Mouse (Mus musculus): ENCODE measurements at regions not wholly inside any gene's neighbourhood (a gene's known extent, or its start where the extent isn't known, plus 50 kb on each side); places are given as distances from the start of the nearest gene placed in this dataset.

DNA sequence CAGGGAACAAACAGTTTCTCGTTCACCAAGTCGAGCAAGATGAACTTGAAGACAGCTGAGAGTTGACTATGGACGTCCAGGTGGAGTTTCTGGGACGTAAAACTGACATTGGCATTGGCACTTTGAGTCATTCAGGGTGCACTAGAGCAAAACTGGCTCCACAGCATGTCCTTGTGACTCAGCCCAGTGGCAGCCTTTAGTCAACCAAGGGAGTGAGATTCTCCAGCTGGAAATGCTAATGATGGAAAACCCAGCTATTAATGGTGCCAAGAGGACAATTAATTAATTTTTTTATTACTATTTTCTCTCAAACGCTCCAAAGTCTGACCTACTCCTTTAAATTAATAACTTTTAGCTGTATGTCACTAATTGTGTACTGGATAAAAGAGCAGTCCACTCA, 195.0 kb upstream of the Prdm1 start:
- DNase-seq = no peak

DNA sequence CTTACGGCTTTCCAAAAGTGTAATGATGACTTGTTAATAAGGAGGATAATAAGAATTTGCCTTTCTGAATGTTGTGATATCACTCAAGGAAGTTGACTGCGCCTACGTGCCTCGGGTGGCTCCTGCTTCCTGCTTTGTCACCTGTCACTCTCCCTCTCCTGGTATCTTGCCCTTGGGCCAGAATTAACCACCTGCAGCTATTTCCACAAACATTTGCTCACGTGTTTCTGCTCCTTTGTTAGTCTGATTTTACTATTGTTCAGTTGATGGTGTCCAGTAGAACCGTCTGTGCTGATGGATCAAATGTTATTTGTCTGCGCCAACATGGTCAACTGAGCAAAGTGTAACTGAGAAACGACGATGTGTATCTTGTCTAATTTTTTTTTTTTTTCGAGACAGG, 193.4 kb upstream of the Prdm1 start:
- no peak for DNase-seq

GRCm38 (mm10) chr10:44716612-44717011, 188.3 kb upstream of the Prdm1 start:
- no peak for DNase-seq

DNA sequence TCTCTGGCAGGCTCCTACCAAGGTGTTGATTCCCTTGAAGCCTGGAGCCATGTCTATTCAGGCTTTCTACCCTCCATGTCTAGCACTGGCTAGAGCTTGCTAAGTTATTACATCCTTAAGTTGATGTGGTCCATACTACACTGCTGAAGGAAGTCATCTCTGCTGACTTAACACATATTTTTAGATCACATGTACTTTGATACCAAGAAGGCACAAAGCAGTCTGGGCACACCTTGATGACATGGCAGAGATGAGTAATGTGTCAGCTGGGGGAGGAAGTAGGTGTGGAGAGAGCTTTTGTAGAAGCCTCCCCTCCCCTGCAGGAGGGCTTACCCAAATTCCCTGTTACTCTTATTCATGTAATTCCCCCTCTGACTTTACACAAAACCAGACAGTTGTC, 187.6 kb upstream of the Prdm1 start:
- DNase-seq = no peak

GRCm38 (mm10) chr10:44708830-44709229, 180.5 kb upstream of the Prdm1 start:
- DNase-seq = no peak

- no peak for DNase-seq
Measured at GRCm38 (mm10) chr10:44704143-44704542, 175.8 kb upstream of the Prdm1 start.

DNA sequence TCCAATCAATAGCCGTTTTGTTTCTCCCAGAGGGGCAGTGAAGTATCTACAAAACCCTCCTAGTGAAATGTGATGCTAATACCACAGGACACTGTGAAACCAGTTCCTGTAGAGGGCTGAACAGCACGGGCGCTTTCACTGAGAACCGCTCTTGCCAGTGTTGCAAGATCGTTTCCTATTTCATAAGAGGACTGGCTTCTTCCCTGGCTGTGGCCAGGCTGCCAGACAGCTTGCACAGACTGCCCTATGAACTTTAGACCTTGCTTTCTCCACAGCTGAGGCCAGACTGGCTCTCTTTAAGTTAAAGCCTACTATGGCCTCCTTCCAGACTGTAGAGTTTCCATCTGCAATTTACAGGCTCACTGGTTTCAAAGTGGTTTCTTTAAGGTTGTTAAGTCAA, 173.8 kb upstream of the Prdm1 start:
- DNase-seq = no peak

GRCm38 (mm10) chr10:44699988-44700537, 171.8 kb upstream of the Prdm1 start:
- no peak for DNase-seq

DNA sequence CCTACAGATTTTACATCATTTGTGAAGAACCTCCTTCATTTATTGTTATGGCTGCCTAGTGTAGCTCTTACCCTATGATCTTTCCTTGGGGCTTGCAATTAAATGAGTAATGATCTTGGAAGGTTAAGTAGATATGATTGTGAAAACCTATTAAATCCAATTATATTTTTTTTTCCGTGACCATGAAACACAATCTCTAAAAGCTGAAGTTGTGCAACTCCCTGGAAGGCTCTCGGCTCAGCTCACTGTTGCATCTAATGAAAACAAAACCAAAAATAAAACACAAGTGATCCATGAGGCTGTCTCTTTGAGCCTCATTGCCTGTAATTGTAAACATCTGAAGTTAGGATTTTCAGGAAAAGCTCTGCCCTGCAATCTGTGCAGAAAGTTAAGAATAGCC, 169.7 kb upstream of the Prdm1 start:
- no peak for DNase-seq

DNA sequence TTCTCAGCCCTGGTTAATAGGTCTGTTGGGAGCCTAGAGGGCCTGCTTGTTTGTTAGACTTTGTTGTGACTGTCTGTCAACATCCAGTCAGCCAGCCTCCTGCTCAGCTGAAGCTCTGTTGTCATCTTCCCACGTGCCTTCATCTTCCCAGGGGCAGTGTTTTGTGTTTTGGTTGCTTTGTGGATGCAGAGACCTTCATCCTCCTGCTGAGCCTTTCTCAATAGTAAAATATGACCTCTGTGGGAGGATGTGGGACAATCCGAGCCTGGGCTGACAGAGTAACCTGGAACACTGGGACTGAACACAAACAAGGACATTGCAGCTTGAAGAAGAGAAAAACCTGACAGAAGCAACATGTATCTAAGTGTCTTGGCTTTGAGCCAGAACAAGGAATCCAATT, 168.7 kb upstream of the Prdm1 start:
- DNase-seq = no peak

DNA sequence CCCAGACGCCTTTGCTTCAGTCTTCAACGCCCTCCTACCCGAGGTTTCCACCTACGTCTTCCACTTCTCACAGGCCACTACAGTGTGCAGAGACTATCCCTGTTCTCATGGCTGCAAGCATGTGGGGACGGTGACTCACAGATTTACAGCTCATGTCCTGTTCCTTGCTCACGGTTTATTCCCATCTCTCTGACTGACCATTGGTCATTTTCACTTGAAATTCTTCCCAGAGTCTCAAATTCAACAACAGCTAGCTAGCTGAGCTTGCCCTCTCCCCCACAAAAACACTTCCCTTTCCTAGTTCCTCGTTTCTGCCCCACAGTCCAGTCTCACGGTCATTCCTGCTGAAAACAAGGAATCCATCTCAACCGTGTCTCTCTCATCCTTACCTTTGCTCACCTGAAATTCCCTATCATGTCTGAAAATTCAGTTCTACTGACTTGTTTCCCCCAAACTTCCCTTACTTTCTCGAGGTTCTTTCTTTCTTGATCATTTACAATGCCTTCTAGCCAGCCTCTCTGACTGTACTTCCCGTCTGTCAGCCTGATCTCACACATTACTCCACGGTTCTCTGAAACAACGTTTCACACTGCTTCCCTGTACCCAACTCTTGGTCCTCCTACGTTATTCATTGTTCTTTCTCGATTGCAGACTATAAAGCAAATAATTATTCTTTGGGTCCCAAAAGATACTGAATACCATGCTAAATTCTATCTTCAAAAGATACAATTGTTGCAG, 163.5 kb upstream of the Prdm1 start:
- DNase-seq = peak; percentile 5

DNA sequence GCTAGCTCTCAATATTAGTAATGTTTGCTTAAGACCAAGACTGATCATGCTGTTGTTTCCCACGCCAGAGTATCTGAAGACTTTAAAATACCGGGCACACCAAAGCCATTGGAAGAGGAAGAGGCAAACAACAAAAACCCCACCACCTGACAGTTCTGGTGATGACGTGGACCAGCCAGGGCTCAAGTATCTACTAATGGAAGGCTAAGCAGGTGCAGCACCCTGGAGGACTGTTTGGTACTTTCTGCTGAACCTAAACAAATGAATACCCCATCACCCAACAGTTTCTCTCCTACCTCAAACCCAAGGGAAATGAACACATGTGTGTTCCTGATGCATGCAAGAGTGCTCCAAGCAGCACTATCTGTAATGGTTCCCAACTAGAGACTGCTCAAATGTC, 160.3 kb upstream of the Prdm1 start:
- no peak for DNase-seq

DNA sequence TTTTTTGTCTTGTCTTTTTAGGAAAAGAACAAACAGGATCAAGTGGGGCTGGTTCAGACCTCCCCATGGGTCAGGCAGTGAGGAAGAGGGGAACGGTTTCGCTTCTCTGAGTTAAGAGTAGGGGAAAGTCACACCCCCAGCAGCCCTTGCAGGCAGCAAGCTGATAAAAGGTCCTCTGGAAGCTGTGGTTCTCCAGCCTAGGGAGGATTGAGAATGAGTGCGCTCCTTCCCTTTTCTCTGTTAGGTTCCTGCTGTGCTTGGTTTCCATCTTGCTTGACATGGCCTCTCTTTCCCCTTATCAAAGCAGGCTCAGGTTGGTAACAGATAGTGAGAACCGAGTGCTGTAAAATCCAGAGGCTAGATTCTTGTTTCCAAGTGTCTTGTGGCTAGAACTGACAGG, 157.8 kb upstream of the Prdm1 start:
- no peak for DNase-seq

GRCm38 (mm10) chr10:44685215-44685614, 156.9 kb upstream of the Prdm1 start:
- peak; percentile 6 for DNase-seq

DNA sequence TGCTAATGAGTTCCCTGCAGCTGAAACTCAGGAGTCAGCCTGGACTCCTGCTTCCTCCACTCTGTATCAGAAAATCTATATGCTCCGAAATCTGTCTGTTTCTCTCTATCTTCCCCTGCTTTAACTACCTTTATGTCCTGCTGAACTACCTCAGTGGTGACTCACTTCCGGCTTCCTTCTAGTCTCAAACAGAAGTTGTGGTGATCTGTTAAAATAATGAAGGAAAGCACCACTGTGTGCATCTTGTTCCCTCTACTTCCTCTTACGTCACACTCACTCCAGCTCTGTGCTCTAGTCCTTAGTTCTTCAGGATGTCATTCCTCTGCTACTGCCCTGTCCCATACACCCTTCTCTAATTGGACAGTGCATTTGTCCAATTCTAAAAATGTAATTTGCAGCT, 148.2 kb upstream of the Prdm1 start:
- no peak for DNase-seq

DNA sequence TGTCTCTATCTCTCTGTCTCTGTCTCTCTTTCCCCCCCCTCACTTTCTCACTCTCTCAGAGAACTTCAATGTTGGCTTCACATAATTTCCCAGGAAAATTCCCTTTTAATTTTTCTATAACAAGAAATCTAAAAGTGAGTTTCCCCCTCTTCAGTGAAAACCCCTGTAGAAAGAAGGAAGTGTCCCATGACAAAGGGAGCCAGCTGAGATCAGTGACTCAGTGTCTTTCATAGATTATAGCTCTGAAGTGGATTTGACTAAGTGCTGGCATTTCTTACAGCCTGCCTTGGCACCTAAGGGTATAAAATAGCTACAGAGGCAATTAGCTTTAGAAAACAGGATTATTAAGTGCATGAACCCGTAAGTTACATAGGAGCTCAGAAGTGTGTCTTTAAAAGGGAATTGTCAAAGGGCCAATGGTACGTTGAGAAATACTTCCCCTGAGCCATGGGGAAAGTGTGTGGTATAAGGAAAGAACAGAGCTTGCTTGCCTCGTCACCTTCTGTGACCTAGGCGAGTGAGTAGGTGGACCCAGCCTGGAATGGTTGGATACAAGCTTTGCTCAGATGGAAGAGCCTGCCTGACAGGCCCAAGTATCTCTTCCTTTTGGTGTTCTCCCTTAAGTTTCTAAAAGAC, 137.3 kb upstream of the Prdm1 start:
- DNase-seq = no peak

DNA sequence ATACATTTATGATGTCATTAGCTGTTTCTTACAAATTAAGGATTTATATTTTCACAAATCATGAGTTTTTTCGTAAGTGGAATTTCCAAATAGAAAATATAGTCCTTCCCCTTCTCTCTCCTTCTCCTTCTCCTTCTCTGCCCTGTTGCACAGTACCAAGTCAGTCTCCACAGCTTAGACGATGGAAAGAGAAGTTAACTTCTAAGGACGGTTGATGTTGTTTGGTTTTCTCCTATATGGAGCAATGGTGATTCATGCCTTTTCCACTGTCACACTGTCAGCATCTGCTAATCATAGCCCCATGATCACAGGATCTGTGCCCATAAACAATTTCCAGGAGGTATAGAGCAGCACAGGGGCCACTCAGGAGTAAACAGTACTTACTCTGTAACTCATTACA, 131.2 kb upstream of the Prdm1 start:
- no peak for DNase-seq

GRCm38 (mm10) chr10:44653761-44654160, 125.5 kb upstream of the Prdm1 start:
- no peak for DNase-seq

DNA sequence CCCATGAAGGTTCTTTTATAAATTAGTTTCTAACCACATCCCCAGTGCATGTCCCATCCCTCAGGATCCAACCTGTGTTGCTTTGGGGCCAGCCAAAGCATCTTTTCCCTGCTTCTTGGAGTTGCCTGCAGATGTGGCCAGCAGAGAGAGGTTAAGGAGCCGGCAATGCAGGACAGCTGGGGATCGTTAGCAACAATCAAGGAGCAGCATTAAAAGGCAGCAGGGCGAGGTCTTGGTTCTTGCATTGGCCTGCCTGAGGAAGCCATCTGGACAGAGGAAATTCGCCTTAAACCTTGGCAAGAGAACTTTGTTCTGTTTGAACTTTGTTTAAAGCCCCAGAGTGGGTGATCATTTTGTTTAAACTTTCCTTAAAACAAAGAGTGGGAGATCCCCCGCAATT, 118.7 kb upstream of the Prdm1 start:
- no peak for DNase-seq

GRCm38 (mm10) chr10:44646615-44647014, 118.3 kb upstream of the Prdm1 start:
- no peak for DNase-seq

DNA sequence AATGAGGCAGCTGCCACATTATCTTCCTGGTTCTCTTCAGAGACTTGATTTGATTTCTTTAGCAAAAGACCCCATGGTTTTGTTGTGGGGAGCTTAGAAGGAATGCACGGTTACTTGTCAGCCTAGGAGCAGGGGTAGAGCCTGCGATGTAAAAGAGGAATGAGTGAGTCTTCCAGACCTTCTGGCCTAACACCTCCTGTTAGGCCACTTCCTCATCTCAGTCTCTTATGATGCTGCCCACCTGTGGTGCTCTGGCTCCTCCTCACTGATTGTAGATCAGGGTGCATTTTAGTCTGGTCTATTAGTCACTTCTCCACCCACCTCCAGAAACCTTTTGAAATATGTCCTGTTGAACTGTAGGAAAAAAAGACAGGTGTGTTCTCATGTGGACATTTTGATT, 113.3 kb upstream of the Prdm1 start:
- DNase-seq = no peak

DNA sequence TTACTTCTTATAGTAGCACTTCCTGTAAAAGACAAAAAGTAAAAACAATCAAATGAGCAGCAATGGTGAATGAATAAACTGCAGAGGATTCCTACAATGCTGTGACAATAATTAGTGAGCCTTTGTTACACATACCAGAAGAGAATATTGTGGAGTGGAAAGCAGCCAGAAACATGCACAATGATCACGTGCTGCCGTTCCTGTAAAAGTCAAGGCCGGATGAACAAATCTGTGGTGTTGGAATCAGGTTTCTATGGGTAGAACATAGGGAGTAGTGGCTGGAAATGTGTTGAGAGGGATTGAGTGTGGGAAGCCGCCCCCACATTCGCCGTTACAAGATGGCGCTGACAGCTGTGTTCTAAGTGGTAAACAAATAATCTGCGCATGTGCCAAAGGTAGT, 112.3 kb upstream of the Prdm1 start:
- DNase-seq = no peak

- no peak for DNase-seq
Measured at GRCm38 (mm10) chr10:44638678-44639077, 110.4 kb upstream of the Prdm1 start.

DNA sequence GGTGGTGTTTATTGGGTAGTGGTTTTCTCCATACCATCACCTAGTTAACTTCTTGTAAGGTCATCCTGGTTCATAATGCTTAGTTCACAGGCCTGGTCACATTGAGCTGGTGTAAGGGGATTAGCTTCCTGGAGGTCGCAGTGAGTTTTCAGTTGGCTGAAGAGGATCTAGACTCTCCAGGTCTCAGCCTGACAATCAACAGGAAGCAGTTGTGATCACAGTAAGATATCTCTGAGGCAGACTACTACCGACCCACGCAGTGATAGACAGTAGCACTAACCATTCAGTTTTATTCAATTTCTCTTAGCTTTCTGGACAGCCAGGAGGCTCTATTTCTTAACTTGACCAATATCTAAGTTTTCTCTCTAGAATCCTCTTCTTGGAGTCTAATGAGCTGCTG, 108.5 kb upstream of the Prdm1 start:
- DNase-seq = no peak

DNA sequence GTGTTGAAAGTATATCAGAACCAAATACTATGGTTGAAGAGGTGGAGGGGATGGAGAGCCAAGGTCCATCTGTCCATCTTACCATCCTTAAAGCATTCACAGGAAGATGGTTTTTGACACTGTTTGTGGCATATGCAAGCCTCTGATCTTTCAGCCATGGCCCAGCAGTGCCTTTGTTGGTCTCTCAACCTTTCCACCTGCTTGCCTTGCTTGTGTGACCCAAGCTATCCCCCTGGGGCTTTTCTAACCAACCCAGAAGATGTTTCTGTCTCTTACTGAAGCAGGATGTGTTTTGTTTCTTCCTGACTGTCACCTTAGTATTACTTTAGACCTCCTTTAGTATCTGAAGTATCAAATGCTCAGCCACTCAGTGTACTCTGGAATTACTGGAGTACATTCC, 107.8 kb upstream of the Prdm1 start:
- DNase-seq = no peak

Measured in right cerebral cortex, postnatal 25 days (tissue).